Mouse (Mus musculus) 416B (cell line): ENCODE measurements around the gene Ccdc63.
"Not testable (repeated sequence)": the region's sequence is repeated elsewhere in the genome, so short reads cannot be mapped to it uniquely, and the experiment has no call there.

Experiments
- DNase-seq: peaks from one replicate; pipeline ENCODE4 v3.0.0; 2011; ENCODE audit warnings: low read depth

Gene Ccdc63

GRCm38 (mm10) chr5:122140723-122141122 lies at the start of gene Ccdc63:
Gene Ccdc63, minus strand, starts transcription at chr5:122140823.
- DNase-seq = no peak

GRCm38 (mm10) chr5:122189115-122189514 lies 48.5 kb upstream of the Ccdc63 start:
- peak; percentile 64 for DNase-seq

GRCm38 (mm10) chr5:122184858-122185257 lies 44.2 kb upstream of the Ccdc63 start:
- DNase-seq = not testable (repeated sequence)

GRCm38 (mm10) chr5:122184283-122184806 lies 43.7 kb upstream of the Ccdc63 start:
- peak; percentile 93 for DNase-seq

- DNase-seq = peak; percentile 54
Observed at GRCm38 (mm10) chr5:122179665-122180064, 39.0 kb upstream of the Ccdc63 start.

- peak; percentile 78 for DNase-seq
Observed at GRCm38 (mm10) chr5:122176398-122176797, 35.8 kb upstream of the Ccdc63 start.

GRCm38 (mm10) chr5:122175961-122176360 lies 35.3 kb upstream of the Ccdc63 start:
- no peak for DNase-seq

- no peak for DNase-seq
Observed at GRCm38 (mm10) chr5:122175402-122175801, 34.8 kb upstream of the Ccdc63 start.

GRCm38 (mm10) chr5:122171058-122171457 lies 30.4 kb upstream of the Ccdc63 start:
- no peak for DNase-seq

GRCm38 (mm10) chr5:122168344-122169069 lies 27.9 kb upstream of the Ccdc63 start:
- no peak for DNase-seq

- no peak for DNase-seq
Observed at GRCm38 (mm10) chr5:122166636-122167161, 26.1 kb upstream of the Ccdc63 start.

GRCm38 (mm10) chr5:122165233-122165915 lies 24.8 kb upstream of the Ccdc63 start:
- no peak for DNase-seq

GRCm38 (mm10) chr5:122164011-122164410 lies 23.4 kb upstream of the Ccdc63 start:
- no peak for DNase-seq

GRCm38 (mm10) chr5:122163194-122163593 lies 22.6 kb upstream of the Ccdc63 start:
- peak; percentile 72 for DNase-seq

- DNase-seq = no peak
Observed at GRCm38 (mm10) chr5:122158557-122159515, 18.2 kb upstream of the Ccdc63 start.

- DNase-seq = peak; percentile 96
Observed at GRCm38 (mm10) chr5:122157827-122158381, 17.3 kb upstream of the Ccdc63 start, which contains the start of gene Ppp1cc. Gene Ppp1cc, plus strand, starts transcription at chr5:122158278.

- no peak for DNase-seq
Observed at GRCm38 (mm10) chr5:122156486-122156885, 15.9 kb upstream of the Ccdc63 start.

- no peak for DNase-seq
Observed at GRCm38 (mm10) chr5:122155613-122156012, 15.0 kb upstream of the Ccdc63 start.

- DNase-seq = no peak
Observed at GRCm38 (mm10) chr5:122154782-122155181, 14.2 kb upstream of the Ccdc63 start.

GRCm38 (mm10) chr5:122154006-122154405 lies 13.4 kb upstream of the Ccdc63 start:
- no peak for DNase-seq

GRCm38 (mm10) chr5:122152508-122152907 lies 11.9 kb upstream of the Ccdc63 start:
- not testable (repeated sequence) for DNase-seq
